Mouse (Mus musculus) neural tube, embryonic 12.5 days (tissue): ENCODE results near the gene Dnajc4. TPM values are rescaled to one million over a fixed set of nuclear protein-coding genes. Genes with fewer than 3 reads are reported as not detected.

Experiments used
- ATAC-seq: fragments of 200-750 bp; cut with Nextera tagmentation; 2 replicates; pipeline ENCODE4 v1.8.0; 2017; ENCODE audit warnings: low read depth, mild to moderate bottlenecking, moderate TSS enrichment, moderate library complexity; ENCODE audit not compliant: low FRiP score
- H3K27ac ChIP-seq: fragments of 300-500 bp; sonication (generic); 2 replicates; pipeline ENCODE4 v1.5.1; 2016
- H3K27me3 ChIP-seq: fragments of 300-500 bp; sonication (generic); replicated peaks from 2 replicates; pipeline ENCODE4 v1.6.1; 2016; ENCODE audit warnings: mild to moderate bottlenecking
- H3K36me3 ChIP-seq: fragments of 300-500 bp; sonication (generic); 2 replicates; pipeline ENCODE4 v1.6.1; 2016; ENCODE audit warnings: mild to moderate bottlenecking
- H3K4me1 ChIP-seq: fragments of 300-500 bp; sonication (generic); 2 replicates; pipeline ENCODE4 v1.6.1; 2016
- H3K4me2 ChIP-seq: fragments of 300-500 bp; sonication (generic); replicated peaks from 2 replicates; pipeline ENCODE4 v1.6.1; 2016; ENCODE audit warnings: mild to moderate bottlenecking
- H3K4me3 ChIP-seq: fragments of 300-500 bp; sonication (generic); 2 replicates; pipeline ENCODE4 v1.5.1; 2016
- H3K9ac ChIP-seq: fragments of 300-500 bp; sonication (generic); 2 replicates; pipeline ENCODE4 v1.6.1; 2016; ENCODE audit warnings: mild to moderate bottlenecking
- H3K9me3 ChIP-seq: fragments of 300-500 bp; sonication (generic); 2 replicates; pipeline ENCODE4 v1.6.1; 2016; ENCODE audit warnings: mild to moderate bottlenecking
- WGBS: fragments of 180-500 bp; shearing (Covaris S2); methylation state at CpG from one replicate; pipeline ENCODE4 v1.1.7; 2016; 5-methylcytosine and 5-hydroxymethylcytosine counted together
- polyA plus RNA-seq: library from polyadenylated mRNA; unstranded; fragments of >200 nt; fragmentation: Nextera tagmentation; extraction: Ambion mirVana; gene quantifications from 2 replicates; pipeline ENCODE4 v1.2.1, GENCODE M21; 2016

Dnajc4 gene
- polyA plus RNA-seq, 1 experiment from 2014 or later, result 22.0 TPM

DNA sequence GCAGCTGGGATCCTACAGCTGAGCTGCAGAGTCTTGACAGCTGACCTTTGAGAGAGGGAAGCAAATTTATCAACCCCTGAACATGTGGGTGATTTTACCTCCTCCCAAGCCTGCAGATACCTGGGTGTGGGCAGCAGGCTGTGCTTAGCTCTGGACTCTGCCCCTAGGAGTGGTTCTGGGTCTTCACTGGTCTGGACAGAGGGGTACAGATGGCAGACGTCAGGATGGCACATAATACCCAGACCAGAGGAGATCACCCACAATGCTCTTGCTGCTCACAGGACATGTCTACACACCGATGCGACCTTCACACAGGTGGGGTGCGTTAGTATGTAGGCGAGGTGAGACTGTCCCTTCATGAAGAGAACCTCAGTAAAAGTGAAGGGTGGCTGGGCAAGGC lies 42.8 kb downstream of the Dnajc4 start:
- ATAC-seq, result no peak
- Histone ChIP-seq H3K4me1 (peaks cover 26% of the 10 kb centered on the region), H3K9me3 (no peaks in the 10 kb centered on the region), H3K27ac (no peak overlapping the region), H3K9ac (no peak overlapping the region), H3K36me3 (peaks cover 8% of the 10 kb centered on the region; the same call in 1 of the 2 replicates), H3K4me2 (peak overlapping the region; percentile 97; the same call in 1 of the 2 replicates), H3K27me3 (no peaks in the 10 kb centered on the region), H3K4me3 (no peak overlapping the region)
- 95% methylated on average over 5 of the region's 5 CpGs for WGBS

DNA sequence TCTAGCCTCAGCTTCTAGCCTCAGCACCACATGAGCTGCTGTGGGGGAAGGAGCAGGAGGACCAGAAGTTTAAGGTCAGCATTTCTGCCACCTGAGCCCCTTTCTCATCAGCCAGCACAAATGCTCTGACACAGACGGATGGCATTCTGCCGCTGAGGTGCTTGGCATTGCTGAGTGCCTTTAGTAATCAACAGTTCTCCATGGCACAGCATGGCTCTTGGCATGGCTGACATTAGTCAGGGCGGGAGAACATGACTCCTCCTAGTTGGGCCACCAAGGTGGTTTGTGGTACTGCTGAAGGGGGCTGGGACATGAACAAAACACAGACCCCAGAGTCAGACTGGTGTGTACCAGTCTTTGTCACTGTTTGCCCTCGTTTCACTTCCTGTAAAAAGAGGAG lies 44.2 kb downstream of the Dnajc4 start:
- no peaks in the 10 kb centered on the region for H3K27me3 ChIP-seq
- 70% methylated on average over 4 of the region's 4 CpGs for WGBS
- H3K9me3 ChIP-seq, result no peaks in the 10 kb centered on the region
- peaks cover 3% of the 10 kb centered on the region; the same call in 1 of the 2 replicates for H3K36me3 ChIP-seq
- no peak for ATAC-seq
- no peak overlapping the region for H3K27ac ChIP-seq
- H3K4me2 ChIP-seq, result no peak overlapping the region
- no peak overlapping the region for H3K4me3 ChIP-seq
- H3K4me1 ChIP-seq, result peaks cover 23% of the 10 kb centered on the region
- H3K9ac ChIP-seq, result 0 out of 2 replicates have a peak overlapping the region, but pooled peaks have one; percentile 21

DNA sequence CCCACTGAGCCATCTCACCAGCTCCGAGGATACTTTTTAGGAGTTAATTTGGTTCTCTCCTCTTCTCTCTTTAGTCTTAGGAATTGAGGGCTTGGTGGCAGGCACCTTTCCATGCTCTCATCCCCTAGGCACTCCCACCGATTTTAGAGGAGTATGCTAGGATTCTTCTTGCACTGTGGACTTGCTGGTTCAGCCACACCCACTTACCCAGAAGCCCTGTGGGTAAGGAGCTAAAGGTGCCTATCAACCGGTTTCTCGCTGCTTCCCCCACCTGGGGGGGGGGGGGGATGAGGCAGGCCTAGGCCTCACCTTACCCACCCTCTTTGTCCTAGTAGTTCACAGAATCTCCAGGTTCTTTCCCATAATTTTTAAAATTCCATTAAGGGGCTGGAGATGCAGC lies 44.6 kb downstream of the Dnajc4 start:
- Histone ChIP-seq H3K27ac (no peak overlapping the region), H3K9ac (0 out of 2 replicates have a peak overlapping the region, but pooled peaks have one; percentile 21), H3K4me1 (peaks cover 24% of the 10 kb centered on the region), H3K27me3 (no peaks in the 10 kb centered on the region), H3K9me3 (no peaks in the 10 kb centered on the region), H3K4me3 (no peak overlapping the region), H3K36me3 (peaks cover 3% of the 10 kb centered on the region; the same call in 1 of the 2 replicates), H3K4me2 (no peak overlapping the region)
- 54% methylated on average over 4 of the region's 4 CpGs for WGBS
- ATAC-seq, result no peak

DNA sequence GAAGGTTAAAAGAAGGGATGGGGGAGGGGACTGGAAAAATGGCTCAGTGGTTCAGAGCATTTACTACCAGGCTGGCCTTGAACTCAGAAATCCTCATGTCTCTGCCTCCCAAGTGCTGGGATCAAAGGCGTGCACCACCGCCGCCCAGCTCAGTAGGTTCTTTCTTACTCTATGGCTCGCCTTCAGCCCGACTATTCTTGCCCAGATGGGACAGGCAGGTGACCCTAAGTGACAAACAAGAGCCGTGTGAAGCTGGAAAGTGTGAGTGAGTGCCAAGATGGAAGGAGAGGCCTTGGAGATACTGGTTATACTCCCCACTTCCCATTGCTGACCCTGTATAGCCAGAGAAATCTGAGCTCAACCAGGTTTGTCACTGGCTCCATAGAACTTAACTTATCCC lies 48.7 kb downstream of the Dnajc4 start:
- no peak overlapping the region for H3K4me2 ChIP-seq
- no peak for ATAC-seq
- peaks cover 30% of the 10 kb centered on the region for H3K4me1 ChIP-seq
- H3K27ac ChIP-seq, result no peak overlapping the region
- H3K9ac ChIP-seq, result no peak overlapping the region
- no peaks in the 10 kb centered on the region for H3K27me3 ChIP-seq
- H3K36me3 ChIP-seq, result peaks cover 3% of the 10 kb centered on the region; the same call in 1 of the 2 replicates
- no peaks in the 10 kb centered on the region for H3K9me3 ChIP-seq
- WGBS, result 91% methylated on average over 6 of the region's 6 CpGs
- H3K4me3 ChIP-seq, result no peak overlapping the region

DNA sequence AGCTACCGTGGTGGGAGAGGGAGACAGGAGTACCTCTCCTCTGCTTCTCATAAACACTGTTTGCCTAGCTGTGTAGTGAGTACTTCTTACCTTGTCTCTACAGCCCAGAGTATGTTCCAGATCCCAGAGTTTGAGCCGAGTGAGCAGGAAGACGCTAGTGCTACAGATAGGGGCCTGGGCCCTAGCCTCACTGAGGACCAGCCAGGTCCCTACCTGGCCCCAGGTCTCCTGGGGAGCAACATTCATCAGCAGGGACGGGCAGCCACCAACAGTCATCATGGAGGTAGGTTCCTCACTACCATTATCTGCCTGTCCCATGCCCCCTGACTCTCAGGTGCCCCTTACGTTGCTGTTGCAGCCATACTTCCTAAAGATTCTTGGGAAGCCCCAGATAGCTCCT lies 49.6 kb downstream of the Dnajc4 start:
- peak overlapping the region; percentile 88; the same call in 1 of the 2 replicates for H3K27ac ChIP-seq
- 0 out of 2 replicates have a peak, but pooled peaks cover 2% of the 10 kb centered on the region for H3K27me3 ChIP-seq
- peak overlapping the region; percentile 87 for H3K4me2 ChIP-seq
- peaks cover 32% of the 10 kb centered on the region for H3K4me1 ChIP-seq
- WGBS, result 33% methylated on average over 5 of the region's 5 CpGs
- ATAC-seq, result no peak
- peak overlapping the region; percentile 82 for H3K4me3 ChIP-seq
- H3K9ac ChIP-seq, result peak overlapping the region; percentile 89
- H3K9me3 ChIP-seq, result no peaks in the 10 kb centered on the region
- peaks cover 8% of the 10 kb centered on the region for H3K36me3 ChIP-seq

DNA sequence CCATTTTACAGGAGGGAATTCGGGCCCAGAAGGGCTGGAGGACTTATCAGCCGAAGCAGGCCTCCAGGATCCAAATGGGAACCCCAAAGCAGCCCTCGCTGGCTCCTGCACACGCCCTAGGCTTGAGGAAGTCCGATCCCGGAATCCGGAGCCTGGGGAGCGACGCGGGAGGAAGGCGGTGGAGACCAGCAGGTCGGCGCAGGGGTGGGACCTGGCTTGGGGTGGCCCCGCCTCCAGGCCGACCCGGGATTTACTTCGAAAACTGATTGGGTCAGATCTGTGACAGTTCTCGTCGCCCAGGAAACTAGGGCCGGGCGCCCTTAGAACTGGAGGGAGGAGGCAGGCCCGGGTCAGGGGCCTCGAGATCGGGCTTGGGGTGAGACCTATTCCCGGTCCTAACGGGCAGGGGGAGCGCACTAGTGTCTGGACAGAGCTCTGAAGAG lies 50.1 kb downstream of the Dnajc4 start, which contains the start of gene Gpr137:
TSS of gene Gpr137 (minus strand) at position 232 of the 443 bp plus-strand sequence.
- peaks cover 8% of the 10 kb centered on the region for H3K36me3 ChIP-seq
- WGBS, result under 1% methylated on average over 27 of the region's 27 CpGs
- peaks cover 32% of the 10 kb centered on the region for H3K4me1 ChIP-seq
- H3K27me3 ChIP-seq, result 0 out of 2 replicates have a peak, but pooled peaks cover 3% of the 10 kb centered on the region
- peak within 1 kb of the TSS; percentile 87 for H3K4me2 ChIP-seq
- H3K4me3 ChIP-seq, result peak within 1 kb of the TSS; percentile 82
- ATAC-seq, result peak; percentile 83
- peak within 1 kb of the TSS; percentile 89 for H3K9ac ChIP-seq
- peak within 1 kb of the TSS; percentile 88 for H3K27ac ChIP-seq
- H3K9me3 ChIP-seq, result no peaks in the 10 kb centered on the region

DNA sequence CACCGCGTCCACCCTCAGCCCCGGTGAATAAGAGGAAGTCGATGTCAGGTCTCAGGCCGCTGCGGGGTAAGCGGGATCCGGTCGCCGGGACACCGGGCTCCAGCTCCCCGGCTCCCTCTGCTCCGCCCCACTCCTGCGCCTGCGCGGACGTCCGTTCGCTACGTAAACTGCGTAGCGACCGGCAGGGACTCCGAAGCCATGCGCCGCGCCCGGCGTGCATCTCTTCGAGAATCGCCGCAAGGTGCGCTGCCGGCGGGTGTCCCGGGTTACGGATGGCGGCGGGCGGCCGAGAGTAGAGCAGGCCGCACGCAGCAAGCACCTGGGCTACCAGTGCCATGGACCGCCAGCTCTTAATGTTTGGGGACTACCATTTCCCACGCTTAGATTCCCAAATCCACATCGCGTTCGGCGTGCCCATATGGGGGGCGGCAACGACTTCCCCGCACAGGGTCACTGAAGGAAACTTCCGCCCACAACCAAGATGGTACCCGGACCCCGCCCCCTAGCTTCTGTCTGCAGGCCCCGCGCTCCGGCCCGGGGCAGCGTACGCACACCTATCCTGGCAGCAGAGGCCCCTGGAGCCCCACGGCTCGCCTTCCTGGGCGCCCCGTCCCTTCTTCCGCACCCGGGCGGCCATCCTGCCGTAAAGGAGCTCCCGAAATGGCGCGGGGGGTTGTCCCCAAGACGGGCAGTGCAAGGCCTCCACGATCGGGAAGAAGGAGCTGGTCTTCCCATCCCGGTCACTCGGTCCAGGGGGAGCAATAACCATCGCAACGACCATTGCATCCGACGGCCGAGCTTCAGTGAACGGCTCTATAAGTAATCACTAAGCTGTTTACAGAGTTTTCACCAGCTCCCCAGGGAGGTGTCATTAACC lies 50.8 kb downstream of the Dnajc4 start, which contains the start of gene Bad:
TSS of gene Bad (plus strand) at position 490 of the 877 bp plus-strand sequence.
- ATAC-seq, result peak; percentile 83
- Histone ChIP-seq H3K27me3 (0 out of 2 replicates have a peak, but pooled peaks cover 3% of the 10 kb centered on the region), H3K9ac (peak within 1 kb of the TSS; percentile 89), H3K4me1 (peaks cover 32% of the 10 kb centered on the region), H3K4me3 (peak within 1 kb of the TSS; percentile 82), H3K36me3 (peaks cover 8% of the 10 kb centered on the region), H3K4me2 (peak within 1 kb of the TSS; percentile 87), H3K9me3 (no peaks in the 10 kb centered on the region), H3K27ac (peak within 1 kb of the TSS; percentile 88)
- WGBS, result under 1% methylated on average over 83 of the region's 83 CpGs

DNA sequence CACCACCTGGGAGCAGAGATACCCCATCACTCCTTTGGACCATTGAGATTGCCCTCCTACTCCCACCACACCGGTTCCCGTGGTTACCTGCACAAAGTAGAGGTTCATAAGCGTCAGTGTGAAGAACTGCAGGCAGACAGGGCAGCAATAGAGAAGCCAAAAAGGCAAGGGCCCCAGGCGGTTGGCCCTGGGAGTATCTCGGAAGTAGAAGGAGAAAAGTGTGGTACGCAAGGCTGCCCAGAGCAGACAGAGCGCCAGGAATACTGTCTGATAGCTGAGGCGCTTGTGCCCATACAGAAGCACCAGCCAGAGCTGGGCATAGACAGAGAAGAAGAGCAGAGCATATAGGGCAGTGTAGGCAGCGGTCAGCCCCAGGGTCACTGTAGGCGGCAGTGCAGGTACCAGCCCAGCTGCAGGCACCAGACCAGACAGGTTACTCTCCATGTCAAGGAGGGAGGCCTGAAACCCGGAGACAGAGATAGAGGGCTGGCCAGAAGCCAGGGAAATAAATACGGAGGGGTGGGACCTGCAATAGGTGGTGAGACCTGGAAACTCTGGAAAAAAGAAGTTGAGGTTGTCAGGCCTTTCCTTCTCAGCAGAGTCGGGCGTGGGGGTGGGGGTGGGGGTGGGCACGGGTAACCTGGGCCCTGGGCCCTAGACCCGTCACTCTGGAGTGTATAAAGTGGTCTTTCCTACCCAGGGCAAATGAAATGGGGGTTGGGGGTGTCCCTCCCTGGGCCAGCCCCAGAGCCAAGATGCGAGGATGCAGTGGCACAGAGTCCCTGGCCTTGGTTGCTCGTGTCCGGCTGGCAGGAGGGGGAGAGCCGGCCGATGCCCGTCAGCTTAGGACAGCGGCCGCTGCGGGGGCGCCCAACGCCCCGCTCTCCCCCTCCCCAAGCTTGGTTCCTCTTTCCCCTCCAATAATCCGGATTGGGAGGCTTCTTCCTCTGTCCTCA lies 51.7 kb downstream of the Dnajc4 start:
- no peak overlapping the region for H3K27ac ChIP-seq
- peaks cover 8% of the 10 kb centered on the region for H3K36me3 ChIP-seq
- peak overlapping the region; percentile 87 for H3K4me2 ChIP-seq
- peak; percentile 38; the same call in 1 of the 2 replicates for ATAC-seq
- H3K27me3 ChIP-seq, result peaks cover 11% of the 10 kb centered on the region
- peak overlapping the region; percentile 89 for H3K9ac ChIP-seq
- peak overlapping the region; percentile 82 for H3K4me3 ChIP-seq
- WGBS, result 23% methylated on average over 29 of the region's 29 CpGs
- no peaks in the 10 kb centered on the region for H3K9me3 ChIP-seq
- H3K4me1 ChIP-seq, result peaks cover 32% of the 10 kb centered on the region

DNA sequence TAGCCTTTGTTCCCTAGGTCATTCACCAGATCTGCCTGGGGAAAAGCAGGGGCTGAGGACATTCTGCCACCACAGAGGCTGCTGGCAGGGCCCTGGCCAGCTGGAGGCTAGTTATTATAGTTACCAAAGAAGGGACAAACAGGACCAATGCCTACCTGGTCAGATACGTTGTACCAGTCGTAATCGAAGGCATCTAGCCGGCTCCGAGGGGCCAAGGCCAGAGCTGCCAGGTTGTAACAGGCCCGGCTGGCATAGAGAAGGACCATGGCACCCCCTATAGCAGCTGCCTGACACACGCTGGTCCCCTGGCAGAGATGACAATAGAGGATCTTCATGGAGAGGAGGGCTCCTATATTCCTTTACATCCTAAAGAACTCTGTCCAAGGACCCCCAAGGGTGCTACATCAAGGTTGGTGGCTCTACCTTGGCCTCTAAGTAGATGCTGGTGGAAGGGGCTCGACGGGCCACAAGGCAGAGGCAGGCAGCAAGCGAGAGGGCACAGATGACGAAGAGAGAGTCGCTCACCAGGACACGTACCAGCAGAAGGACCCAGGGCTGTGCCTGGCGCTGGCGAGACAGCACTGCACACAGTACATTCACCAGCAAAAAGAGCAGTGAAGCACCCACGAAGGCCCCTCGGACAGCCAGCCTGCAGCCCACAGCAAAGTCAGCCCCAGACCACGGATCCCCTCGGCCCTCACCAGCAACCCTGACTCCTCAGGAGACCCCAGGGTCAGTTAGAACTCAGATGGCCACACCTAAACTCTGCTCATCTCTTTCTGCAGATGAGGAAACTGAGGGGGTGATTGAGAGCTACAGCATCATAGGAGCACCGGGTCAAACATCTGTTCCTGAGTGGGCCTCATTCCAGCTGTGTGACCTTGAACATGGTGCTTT lies 53.0 kb downstream of the Dnajc4 start:
- 91% methylated on average over 20 of the region's 20 CpGs for WGBS
- no peak for ATAC-seq
- Histone ChIP-seq H3K4me2 (peak overlapping the region; percentile 87), H3K27me3 (peaks cover 23% of the 10 kb centered on the region), H3K4me1 (peaks cover 32% of the 10 kb centered on the region), H3K9me3 (no peaks in the 10 kb centered on the region), H3K27ac (no peak overlapping the region), H3K4me3 (no peak overlapping the region), H3K9ac (peak overlapping the region; percentile 26; the same call in 1 of the 2 replicates), H3K36me3 (peaks cover 8% of the 10 kb centered on the region)
